Mouse (Mus musculus) bone marrow, adult 2 months (tissue): ENCODE measurements around the gene Arhgef19. TPM values are rescaled to one million over a fixed set of nuclear protein-coding genes. Genes with fewer than 3 reads are reported as not detected.

Experiments
- H3K27ac ChIP-seq: fragments of 200-500 bp; 2 replicates; pipeline ENCODE4 v1.5.1; 2012; ENCODE audit warnings: low read depth, mild to moderate bottlenecking, control low read depth, inconsistent platforms, low read length; ENCODE audit not compliant: control insufficient read depth, poor library complexity, insufficient read depth
- H3K4me1 ChIP-seq: fragments of 200-500 bp; 2 replicates; pipeline ENCODE4 v1.6.1; 2011; ENCODE audit warnings: low read length; ENCODE audit not compliant: control insufficient read depth, insufficient read depth
- H3K4me3 ChIP-seq: fragments of 200-500 bp; replicated peaks from 2 replicates; pipeline ENCODE3; 2011; ENCODE audit warnings: mild to moderate bottlenecking, low read depth, low read length, control low read depth; ENCODE audit not compliant: control insufficient read depth
- CTCF ChIP-seq: fragments of 200-500 bp; IDR thresholded peaks from 2 replicates; pipeline ENCODE4 v1.5.1; 2011; ENCODE audit warnings: low read length, control low read depth; ENCODE audit not compliant: control insufficient read depth, insufficient read depth
- POLR2A ChIP-seq: fragments of 200-500 bp; IDR thresholded peaks from 2 replicates; pipeline ENCODE4 v1.6.1; 2011; ENCODE audit warnings: low read depth, mild to moderate bottlenecking, control low read depth, low read length, borderline replicate concordance; ENCODE audit not compliant: control insufficient read depth
- WGBS: fragments of 180-500 bp; shearing (Covaris S2); methylation state at CpG from one replicate; pipeline ENCODE4 v1.1.7; 2018; 5-methylcytosine and 5-hydroxymethylcytosine counted together
- polyA plus RNA-seq: library from polyadenylated mRNA; stranded (reverse); fragments of >200 nt; gene quantifications from 2 replicates; pipeline ENCODE4 v1.2.4, GENCODE M21; 2011; ENCODE audit warnings: low replicate concordance; ENCODE audit not compliant: missing spikeins, insufficient read depth, insufficient read length

Gene Arhgef19
- polyA plus RNA-seq, 1 experiment: 1.1 TPM

DNA sequence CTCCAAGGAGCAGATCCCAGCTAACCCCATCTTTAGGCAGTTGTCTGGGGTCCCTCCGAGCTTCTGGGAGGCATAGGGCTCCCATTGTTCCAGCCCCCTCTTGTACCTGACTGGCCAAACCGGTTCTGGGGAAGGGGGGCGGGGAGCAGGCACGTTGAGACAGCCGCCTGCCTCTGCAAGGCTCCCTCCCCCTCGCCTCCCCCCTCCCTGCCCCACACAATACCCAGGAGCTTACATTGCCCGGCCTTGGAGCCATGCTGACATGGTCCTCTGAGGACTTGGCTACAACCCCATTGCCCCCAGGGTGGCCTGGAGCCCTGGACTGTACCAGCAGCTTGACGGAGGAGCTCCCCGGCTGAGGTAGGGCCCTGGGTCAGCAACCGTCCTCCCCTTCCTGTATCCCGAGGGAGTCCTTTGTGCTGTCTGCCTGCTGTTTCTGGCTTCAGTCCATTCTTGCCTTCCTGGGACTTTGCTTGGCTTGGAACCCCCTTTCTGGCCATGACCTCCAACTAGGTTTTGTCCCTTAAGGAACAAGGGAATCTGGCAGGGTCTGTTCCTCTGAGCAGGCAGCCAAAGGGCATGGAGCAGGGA lies 3.4 kb downstream of the Arhgef19 start:
- no peak overlapping the region for H3K4me3 ChIP-seq
- no peak overlapping the region for H3K27ac ChIP-seq
- 30% methylated on average over 11 of the region's 11 CpGs for WGBS
- H3K4me1 ChIP-seq: no peaks in the 10 kb centered on the region
- no peak for TF ChIP-seq POLR2A
- TF ChIP-seq CTCF: no peak

DNA sequence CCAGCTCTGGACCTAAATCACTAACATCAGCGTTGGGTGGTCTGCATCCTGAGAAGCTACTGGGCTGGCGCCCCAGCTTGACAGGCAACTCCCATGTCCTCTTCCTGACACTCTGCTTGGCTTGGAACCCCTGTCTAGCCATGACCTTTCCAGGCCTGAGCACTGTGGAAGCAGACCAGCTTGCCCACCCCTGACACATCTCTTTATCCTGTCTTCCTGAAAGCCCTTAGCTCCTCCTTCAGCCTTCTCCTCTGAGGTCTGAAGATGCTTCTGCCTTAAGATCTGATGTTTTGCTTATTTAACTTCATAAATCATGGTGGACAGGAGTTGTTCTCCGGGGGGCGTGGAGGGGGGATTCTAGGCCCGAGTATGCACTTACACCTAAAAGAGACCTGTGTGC lies 4.3 kb downstream of the Arhgef19 start:
- Histone ChIP-seq H3K27ac (no peak overlapping the region), H3K4me1 (no peaks in the 10 kb centered on the region), H3K4me3 (no peak overlapping the region)
- WGBS: 63% methylated on average over 5 of the region's 5 CpGs
- TF ChIP-seq POLR2A (no peak), CTCF (no peak)

DNA sequence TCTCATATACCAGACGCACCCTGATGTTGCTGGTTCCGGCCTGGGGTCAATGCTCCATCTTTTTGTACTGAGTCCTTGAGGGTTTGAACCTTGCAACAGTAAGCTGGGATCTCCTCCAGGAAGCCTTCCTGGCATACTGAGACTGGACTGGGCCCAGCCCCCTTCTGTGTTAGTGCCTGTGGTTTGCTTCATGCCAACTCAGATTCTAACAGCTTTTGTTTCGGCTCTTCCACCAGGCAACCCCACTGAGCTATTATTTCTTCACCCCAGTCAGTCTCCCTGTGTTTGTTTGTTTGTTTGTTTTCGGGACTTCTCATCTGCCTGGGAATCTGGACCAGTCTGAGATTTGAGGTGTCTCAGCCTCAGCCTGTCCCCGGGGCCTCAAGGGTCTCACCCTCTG lies 5.1 kb downstream of the Arhgef19 start:
- no peak overlapping the region for H3K27ac ChIP-seq
- H3K4me1 ChIP-seq: no peaks in the 10 kb centered on the region
- H3K4me3 ChIP-seq: no peak overlapping the region
- 64% methylated on average over 5 of the region's 5 CpGs for WGBS
- no peak for TF ChIP-seq POLR2A
- TF ChIP-seq CTCF: no peak

GRCm38 (mm10) chr4:141244931-141245425 lies 5.7 kb downstream of the Arhgef19 start:
- Histone ChIP-seq H3K4me3 (no peak overlapping the region), H3K27ac (no peak overlapping the region), H3K4me1 (no peaks in the 10 kb centered on the region)
- TF ChIP-seq POLR2A (no peak), CTCF (no peak)
- WGBS: 36% methylated on average over 9 of the region's 9 CpGs

GRCm38 (mm10) chr4:141246089-141246997 lies 7.0 kb downstream of the Arhgef19 start:
- H3K4me1 ChIP-seq: no peaks in the 10 kb centered on the region
- H3K4me3 ChIP-seq: no peak overlapping the region
- TF ChIP-seq CTCF (no peak), POLR2A (no peak)
- 33% methylated on average over 24 of the region's 24 CpGs for WGBS
- H3K27ac ChIP-seq: no peak overlapping the region

- WGBS: 5% methylated on average over 17 of the region's 17 CpGs
- TF ChIP-seq POLR2A (no peak), CTCF (no peak)
- Histone ChIP-seq H3K27ac (no peak overlapping the region), H3K4me3 (no peak overlapping the region), H3K4me1 (no peaks in the 10 kb centered on the region)
Observed at GRCm38 (mm10) chr4:141246998-141247350, 7.7 kb downstream of the Arhgef19 start.

- TF ChIP-seq POLR2A: no peak
- TF ChIP-seq CTCF: no peak
- WGBS: 4% methylated on average over 59 of the region's 60 CpGs
Observed at GRCm38 (mm10) chr4:141247776-141248613, 8.7 kb downstream of the Arhgef19 start.

DNA sequence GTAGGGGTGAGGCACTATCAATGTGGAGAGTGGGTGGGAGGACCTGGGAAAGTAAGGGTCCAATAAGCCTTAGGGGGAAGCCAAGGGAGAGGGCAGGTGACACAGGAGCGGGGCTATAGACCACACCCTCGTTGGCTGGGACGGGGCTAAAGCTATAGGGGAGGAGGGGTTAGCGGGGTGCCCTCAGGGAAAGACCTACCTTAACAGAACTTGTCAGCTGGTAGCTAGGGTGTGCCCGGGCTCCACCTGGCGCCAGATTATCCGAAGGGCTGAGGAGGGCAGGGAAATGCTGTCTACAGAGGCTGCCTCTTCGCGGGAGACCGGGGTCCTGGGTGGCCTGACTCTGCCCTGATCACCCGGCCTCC lies 9.3 kb downstream of the Arhgef19 start:
- Histone ChIP-seq H3K27ac (no peak overlapping the region), H3K4me1 (no peaks in the 10 kb centered on the region), H3K4me3 (no peak overlapping the region)
- TF ChIP-seq POLR2A: no peak
- no peak for TF ChIP-seq CTCF
- WGBS: 11% methylated on average over 11 of the region's 11 CpGs

More at GRCm38 (mm10) chr4:141247776-141248613, 8.7 kb downstream of the Arhgef19 start:
- no peaks in the 10 kb centered on the region for H3K4me1 ChIP-seq
- H3K27ac ChIP-seq: no peak overlapping the region
- no peak overlapping the region for H3K4me3 ChIP-seq
